Mouse (Mus musculus): ENCODE measurements around the gene Rcc1.
"Not testable (repeated sequence)": the region's sequence is repeated elsewhere in the genome, so short reads cannot be mapped to it uniquely, and the experiment has no call there.

Gene Rcc1

DNA sequence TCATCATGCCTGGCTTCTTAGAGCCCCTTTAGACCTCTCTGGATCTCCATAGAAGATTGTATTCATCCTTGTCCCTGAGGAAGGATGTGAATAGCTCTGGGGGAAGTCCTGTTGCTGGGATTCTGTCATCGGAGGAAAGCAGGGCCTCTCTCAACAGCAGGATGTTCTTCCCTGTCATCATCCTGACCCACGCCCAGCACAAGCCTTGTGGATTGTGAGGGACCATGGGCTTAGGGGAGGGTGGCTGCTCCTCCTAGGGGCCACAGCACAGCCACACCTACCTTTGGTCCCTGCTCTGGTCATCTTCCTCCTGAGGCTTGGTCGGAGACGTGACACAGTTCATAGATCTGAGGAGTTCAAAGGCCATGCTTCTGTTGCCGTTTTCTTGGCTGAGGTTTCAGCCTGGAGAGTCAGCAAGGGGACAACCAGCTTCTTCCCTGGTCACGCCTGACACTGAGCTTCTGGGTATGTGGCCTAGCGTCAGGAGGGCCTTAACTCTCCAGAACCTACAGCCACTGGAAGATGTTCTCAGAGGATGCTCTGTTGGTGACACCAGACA is 59.6 kb downstream of the Rcc1 start:
- H3K27me3 ChIP-seq (ENCODE audit: control insufficient read depth, insufficient read depth, low read length, poor library complexity, severe bottlenecking), result no peaks in the 10 kb centered on the region
- peaks cover 3% of the 10 kb centered on the region for H3K36me3 ChIP-seq (ENCODE audit: control insufficient read depth, insufficient read depth, low read length, poor library complexity, severe bottlenecking)
- DNase-seq (ENCODE audit: low read depth, low spot score), result no peak

DNA sequence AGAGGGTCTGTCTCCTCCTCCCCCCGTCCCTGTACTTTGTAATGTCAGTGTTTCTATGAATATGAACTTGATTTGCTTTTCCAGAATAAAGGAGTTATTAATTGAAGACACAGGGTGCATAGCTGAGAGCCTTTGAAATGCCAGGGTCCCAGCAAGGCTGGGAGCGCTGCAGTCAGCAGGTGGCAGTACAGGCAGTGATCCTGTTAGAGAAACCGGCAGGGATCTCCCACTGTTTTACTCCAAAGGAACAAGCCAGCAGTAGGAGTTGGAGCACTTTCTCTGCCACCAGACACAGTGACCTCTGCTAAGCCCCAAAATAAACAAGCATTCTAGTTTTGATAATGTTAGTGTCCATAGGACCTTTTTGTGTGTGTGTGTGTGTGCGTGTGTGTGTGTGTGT is 60.4 kb downstream of the Rcc1 start:
- Histone ChIP-seq H3K36me3 (ENCODE audit: control insufficient read depth, insufficient read depth, low read length, poor library complexity, severe bottlenecking) (peaks cover 3% of the 10 kb centered on the region), H3K27me3 (ENCODE audit: control insufficient read depth, insufficient read depth, low read length, poor library complexity, severe bottlenecking) (no peaks in the 10 kb centered on the region)
- no peak for DNase-seq (ENCODE audit: low read depth, low spot score)

DNA sequence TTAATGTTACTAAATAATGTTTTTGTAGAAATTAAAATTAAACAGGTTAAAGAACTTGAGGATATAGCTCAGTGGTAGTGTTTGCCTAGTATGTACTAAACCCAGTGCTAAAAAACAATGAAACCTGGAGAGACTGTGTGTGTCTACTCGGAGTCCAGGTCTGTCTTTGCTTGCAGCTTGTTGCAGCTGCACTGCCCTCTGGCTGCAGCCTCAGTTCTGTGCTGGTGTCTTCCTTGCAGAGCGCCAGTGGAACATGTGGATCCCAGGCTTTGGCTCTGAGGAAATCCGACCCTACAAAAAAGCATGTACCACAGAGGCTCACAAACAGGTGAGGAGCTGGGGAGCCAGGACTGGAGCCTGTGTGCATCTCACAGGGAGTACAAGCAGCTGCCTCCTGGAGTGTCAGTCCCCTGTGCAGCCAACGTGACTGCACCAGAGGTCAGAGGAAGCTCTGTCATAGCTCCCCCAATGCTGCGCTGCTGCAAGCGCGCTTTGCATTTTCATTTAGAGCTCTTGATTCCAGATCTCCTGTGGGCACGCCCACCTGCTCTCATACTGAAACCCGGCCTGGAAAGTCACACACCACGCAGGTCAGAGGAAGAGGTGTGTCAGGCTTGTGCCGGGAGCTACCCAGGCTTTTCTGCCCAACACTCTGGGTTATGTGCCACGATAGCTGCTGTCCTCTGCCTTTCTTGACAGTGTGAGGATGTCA is 61.6 kb downstream of the Rcc1 start:
- no peak for DNase-seq (ENCODE audit: low read depth, low spot score)
- H3K27me3 ChIP-seq (ENCODE audit: control insufficient read depth, insufficient read depth, low read length, poor library complexity, severe bottlenecking), result no peaks in the 10 kb centered on the region
- peaks cover 3% of the 10 kb centered on the region for H3K36me3 ChIP-seq (ENCODE audit: control insufficient read depth, insufficient read depth, low read length, poor library complexity, severe bottlenecking)

DNA sequence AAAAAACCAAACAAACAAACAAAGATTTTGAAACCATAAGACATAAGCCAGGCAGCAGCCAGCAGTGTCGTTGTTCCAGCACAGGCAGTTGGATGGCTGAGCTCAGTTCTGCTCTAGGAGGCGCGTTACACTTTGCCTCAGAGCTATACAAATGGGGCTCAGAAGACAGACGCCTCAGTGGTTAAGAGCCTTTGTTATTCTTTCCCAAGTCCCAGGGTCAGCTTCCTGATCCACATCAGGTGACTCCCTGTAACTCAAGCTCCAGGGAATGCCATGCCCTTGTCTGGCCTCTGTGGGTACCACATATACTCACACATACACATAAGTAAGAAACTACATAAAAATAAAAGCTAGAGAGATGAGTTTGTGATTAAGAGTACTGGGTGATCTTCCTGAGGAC is 62.3 kb downstream of the Rcc1 start:
- DNase-seq (ENCODE audit: low read depth, low spot score), result no peak
- no peaks in the 10 kb centered on the region for H3K27me3 ChIP-seq (ENCODE audit: control insufficient read depth, insufficient read depth, low read length, poor library complexity, severe bottlenecking)
- H3K36me3 ChIP-seq (ENCODE audit: control insufficient read depth, insufficient read depth, low read length, poor library complexity, severe bottlenecking), result peaks cover 3% of the 10 kb centered on the region

DNA sequence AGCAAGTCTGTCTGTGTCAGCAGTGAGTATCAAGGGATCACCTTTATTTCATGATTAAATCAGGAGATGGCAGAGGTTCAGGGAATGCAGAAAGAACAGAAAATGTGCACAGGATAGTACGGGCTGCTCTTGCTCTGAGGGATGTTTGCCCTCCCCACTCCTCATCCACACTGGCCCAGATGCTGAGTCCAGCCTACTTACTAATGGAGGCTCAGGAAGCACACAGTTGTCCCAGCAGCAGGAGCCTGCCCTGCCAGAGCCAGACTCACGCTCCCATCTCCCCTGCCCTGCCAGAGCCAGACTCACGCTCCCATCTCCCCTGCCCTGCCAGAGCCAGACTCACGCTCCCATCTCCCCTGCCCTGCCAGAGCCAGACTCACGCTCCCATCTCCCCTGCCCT is 64.6 kb downstream of the Rcc1 start:
- DNase-seq (ENCODE audit: low read depth, low spot score); H3K27me3 ChIP-seq (ENCODE audit: control insufficient read depth, insufficient read depth, low read length, poor library complexity, severe bottlenecking): not testable (repeated sequence)
- peaks cover 10% of the 10 kb centered on the region for H3K36me3 ChIP-seq (ENCODE audit: control insufficient read depth, insufficient read depth, low read length, poor library complexity, severe bottlenecking)
